Mouse (Mus musculus) midbrain, embryonic 10.5 days (tissue): ENCODE measurements at regions not wholly inside any gene's neighbourhood (a gene's known extent, or its start where the extent isn't known, plus 50 kb on each side); places are given as distances from the start of the nearest gene placed in this dataset.

Experiments used
- DNase-seq: peaks from one replicate; pipeline ENCODE4 v3.0.0-alpha.2; 2017; ENCODE audit warnings: low spot score
- H3K27ac ChIP-seq: fragments of 300-500 bp; sonication (generic); replicated peaks from 2 replicates; pipeline ENCODE4 v1.5.1; 2016; ENCODE audit warnings: mild to moderate bottlenecking
- H3K27me3 ChIP-seq: fragments of 300-500 bp; sonication (generic); 2 replicates; pipeline ENCODE4 v1.6.1; 2016; ENCODE audit warnings: low read depth, mild to moderate bottlenecking; ENCODE audit not compliant: poor library complexity, severe bottlenecking
- H3K36me3 ChIP-seq: fragments of 300-500 bp; sonication (generic); 2 replicates; pipeline ENCODE4 v1.6.1; 2016; ENCODE audit warnings: mild to moderate bottlenecking, moderate library complexity
- H3K4me1 ChIP-seq: fragments of 300-500 bp; sonication (generic); 2 replicates; pipeline ENCODE4 v1.6.1; 2016
- H3K4me3 ChIP-seq: fragments of 300-500 bp; sonication (generic); 2 replicates; pipeline ENCODE4 v1.5.1; 2016; ENCODE audit warnings: mild to moderate bottlenecking, moderate library complexity
- H3K9me3 ChIP-seq: fragments of 300-500 bp; sonication (generic); replicated peaks from 2 replicates; pipeline ENCODE4 v1.6.1; 2016; ENCODE audit warnings: mild to moderate bottlenecking
- WGBS: fragments of 180-500 bp; shearing (Covaris S2); methylation state at CpG from one replicate; pipeline ENCODE4 v1.1.7; 2016; 5-methylcytosine and 5-hydroxymethylcytosine counted together

- 83% methylated on average over 22 of the region's 22 CpGs for WGBS
- no peak for DNase-seq
These were observed 235.0 kb upstream of the Irx1 start for GRCm38 (mm10) chr13:72198341-72199105.

GRCm38 (mm10) chr13:72209518-72209917 is 246.0 kb upstream of the Irx1 start:
- WGBS = 83% methylated on average over 5 of the region's 5 CpGs

More at GRCm38 (mm10) chr13:72198341-72199105, 235.0 kb upstream of the Irx1 start:
- no peak overlapping the region for H3K4me3 ChIP-seq
- no peaks in the 10 kb centered on the region for H3K9me3 ChIP-seq
- peaks cover 6% of the 10 kb centered on the region; the same call in 1 of the 2 replicates for H3K4me1 ChIP-seq
- H3K27ac ChIP-seq = no peak overlapping the region
- H3K27me3 ChIP-seq = no peaks in the 10 kb centered on the region
- no peaks in the 10 kb centered on the region for H3K36me3 ChIP-seq

DNA sequence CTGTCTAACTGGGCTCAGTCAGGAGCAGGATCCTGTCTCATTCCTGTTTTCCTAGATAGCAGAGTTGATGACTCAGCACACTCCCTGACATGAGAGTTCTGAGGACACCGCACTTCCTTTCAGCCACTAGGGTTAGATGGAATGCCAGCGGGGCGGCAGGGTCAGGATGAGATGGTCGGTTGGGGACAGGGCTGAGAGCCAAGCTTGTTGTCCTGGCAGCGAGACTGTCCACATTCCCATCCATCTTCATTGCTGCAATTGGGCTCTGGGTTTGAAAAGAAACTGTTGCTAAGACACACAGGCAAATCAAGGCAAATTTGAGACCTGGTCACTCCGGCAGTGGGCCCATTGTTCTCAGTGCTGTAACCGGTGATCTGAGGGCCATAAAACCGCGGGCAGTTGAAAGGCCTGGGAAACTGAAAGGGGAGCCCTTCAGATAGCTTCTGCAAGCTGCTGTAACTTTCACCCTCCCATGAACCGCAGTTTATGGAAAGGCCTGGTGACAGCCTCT is 246.5 kb upstream of the Irx1 start:
- Histone ChIP-seq H3K4me1 (peaks cover 14% of the 10 kb centered on the region), H3K4me3 (no peak overlapping the region), H3K27me3 (peaks cover 5% of the 10 kb centered on the region; the same call in 1 of the 2 replicates), H3K9me3 (no peaks in the 10 kb centered on the region), H3K36me3 (no peaks in the 10 kb centered on the region), H3K27ac (peak overlapping the region; percentile 69)
- 30% methylated on average over 10 of the region's 10 CpGs for WGBS
- peak; percentile 42 for DNase-seq

More at GRCm38 (mm10) chr13:72209518-72209917, 246.0 kb upstream of the Irx1 start:
- H3K4me1 ChIP-seq = peaks cover 14% of the 10 kb centered on the region
- no peak for DNase-seq
- H3K27ac ChIP-seq = no peak overlapping the region
- H3K36me3 ChIP-seq = no peaks in the 10 kb centered on the region
- H3K9me3 ChIP-seq = no peaks in the 10 kb centered on the region
- H3K27me3 ChIP-seq = peaks cover 5% of the 10 kb centered on the region; the same call in 1 of the 2 replicates
- no peak overlapping the region for H3K4me3 ChIP-seq

GRCm38 (mm10) chr13:72210474-72211309 is 247.2 kb upstream of the Irx1 start:
- no peak overlapping the region for H3K4me3 ChIP-seq
- DNase-seq = no peak
- H3K9me3 ChIP-seq = no peaks in the 10 kb centered on the region
- H3K4me1 ChIP-seq = peaks cover 14% of the 10 kb centered on the region
- 69% methylated on average over 7 of the region's 7 CpGs for WGBS
- peaks cover 5% of the 10 kb centered on the region; the same call in 1 of the 2 replicates for H3K27me3 ChIP-seq
- H3K36me3 ChIP-seq = no peaks in the 10 kb centered on the region
- H3K27ac ChIP-seq = peak overlapping the region; percentile 69

DNA sequence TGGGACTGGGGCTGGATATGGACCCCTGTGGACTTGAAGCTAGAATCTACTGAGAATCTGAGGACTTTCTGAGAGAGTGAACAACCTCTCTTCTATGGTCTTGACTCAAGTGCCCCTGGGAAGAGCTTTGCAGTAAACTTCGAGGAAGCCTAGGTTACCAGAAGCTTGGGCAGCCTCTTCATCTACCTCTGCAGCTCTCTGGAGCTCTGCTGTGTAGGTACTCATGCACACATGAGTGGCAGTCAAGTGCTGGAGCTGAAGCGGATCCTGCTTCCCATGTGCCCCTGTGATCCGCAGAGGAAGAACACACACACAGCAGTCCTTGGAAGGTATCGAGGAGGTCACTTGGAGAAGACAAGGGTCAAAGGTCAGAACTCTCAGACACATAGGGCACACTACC is 248.2 kb upstream of the Irx1 start:
- H3K27ac ChIP-seq = no peak overlapping the region
- no peaks in the 10 kb centered on the region for H3K9me3 ChIP-seq
- H3K36me3 ChIP-seq = no peaks in the 10 kb centered on the region
- DNase-seq = no peak
- no peak overlapping the region for H3K4me3 ChIP-seq
- WGBS = 85% methylated on average over 4 of the region's 4 CpGs
- peaks cover 14% of the 10 kb centered on the region for H3K4me1 ChIP-seq
- H3K27me3 ChIP-seq = peaks cover 5% of the 10 kb centered on the region; the same call in 1 of the 2 replicates

GRCm38 (mm10) chr13:72212747-72213146 is 249.2 kb upstream of the Irx1 start:
- no peak overlapping the region for H3K27ac ChIP-seq
- H3K4me1 ChIP-seq = peaks cover 14% of the 10 kb centered on the region
- no peak for DNase-seq
- whole genome bisulfite sequencing = 98% methylated on average over 2 of the region's 2 CpGs
- peaks cover 5% of the 10 kb centered on the region; the same call in 1 of the 2 replicates for H3K27me3 ChIP-seq
- no peaks in the 10 kb centered on the region for H3K36me3 ChIP-seq
- H3K4me3 ChIP-seq = no peak overlapping the region
- H3K9me3 ChIP-seq = no peaks in the 10 kb centered on the region

DNA sequence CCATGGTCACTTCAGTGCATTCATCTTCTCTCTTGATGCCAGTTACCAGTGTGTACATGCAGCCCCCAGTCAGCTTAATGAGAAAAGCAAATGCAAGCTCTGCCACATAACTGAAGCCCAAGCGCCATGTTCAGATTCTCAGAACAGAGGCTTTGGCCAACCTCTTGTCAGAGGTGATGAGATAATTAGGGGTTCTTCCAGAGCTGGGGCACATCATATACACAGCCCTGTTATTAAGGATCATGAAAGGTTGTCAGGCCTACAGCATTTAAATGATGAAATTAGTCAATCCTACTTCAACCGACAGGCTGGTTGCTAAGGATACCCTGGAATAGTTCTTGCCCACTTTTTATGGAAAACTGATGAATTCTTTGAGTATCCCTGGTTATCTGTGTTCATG is 255.8 kb upstream of the Irx1 start:
- DNase-seq = no peak
- Histone ChIP-seq H3K9me3 (no peaks in the 10 kb centered on the region; the same call in 1 of the 2 replicates), H3K4me1 (no peaks in the 10 kb centered on the region), H3K4me3 (no peak overlapping the region), H3K27me3 (no peaks in the 10 kb centered on the region), H3K27ac (no peak overlapping the region), H3K36me3 (no peaks in the 10 kb centered on the region)
- WGBS = 86% methylated on average over 2 of the region's 2 CpGs

DNA sequence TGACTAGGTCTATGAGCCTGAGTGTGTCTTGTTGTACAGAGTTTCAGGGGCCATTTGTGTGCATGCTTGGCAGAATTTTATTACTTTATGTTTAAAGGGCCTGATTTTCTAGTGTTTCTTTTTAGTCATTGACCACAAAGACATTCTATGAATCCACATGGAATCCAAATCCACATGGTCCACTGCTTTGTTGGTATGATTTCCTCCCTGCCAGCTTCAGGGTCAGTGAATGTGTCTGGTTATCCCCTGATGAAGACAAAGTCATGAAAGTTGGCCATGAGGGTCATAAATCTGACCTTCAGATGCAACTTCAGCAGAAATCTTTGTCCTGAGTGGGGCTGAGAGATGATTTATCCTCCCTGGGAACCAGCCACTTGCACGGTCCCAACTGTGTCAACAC is 263.6 kb upstream of the Irx1 start:
- 0 out of 2 replicates have a peak, but pooled peaks cover 4% of the 10 kb centered on the region for H3K4me1 ChIP-seq
- H3K27ac ChIP-seq = no peak overlapping the region
- no peaks in the 10 kb centered on the region for H3K9me3 ChIP-seq
- DNase-seq = no peak
- no peaks in the 10 kb centered on the region for H3K36me3 ChIP-seq
- no peaks in the 10 kb centered on the region for H3K27me3 ChIP-seq
- H3K4me3 ChIP-seq = no peak overlapping the region
- 93% methylated on average over 1 of the region's 1 CpGs for WGBS

DNA sequence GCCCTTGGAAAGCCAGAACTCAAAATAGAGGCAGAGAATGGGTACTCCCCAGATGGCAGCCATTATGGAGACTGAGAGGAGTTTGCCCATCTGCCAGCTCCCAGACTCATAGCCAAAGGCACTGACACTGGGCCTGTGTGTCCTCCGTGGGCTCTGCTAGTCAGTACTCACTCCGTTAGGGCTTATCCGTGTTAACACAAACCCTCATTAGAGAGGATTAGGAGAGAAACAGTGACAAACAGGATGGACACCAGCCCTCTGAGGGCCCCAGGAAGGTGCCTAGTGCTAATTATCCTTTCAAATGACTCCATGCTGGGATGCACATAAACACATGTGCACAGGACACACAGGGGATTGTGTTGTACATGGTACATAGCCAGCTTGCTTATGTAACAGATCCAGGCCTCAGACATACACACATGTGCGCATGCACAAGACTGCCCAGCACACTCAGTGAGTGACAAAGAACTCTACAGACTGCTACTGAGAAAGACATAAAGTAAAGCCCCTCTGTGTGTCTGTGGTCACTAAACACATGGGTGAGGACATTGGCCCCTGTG is 267.6 kb upstream of the Irx1 start:
- no peak for DNase-seq
- Histone ChIP-seq H3K9me3 (no peaks in the 10 kb centered on the region), H3K4me1 (peaks cover 2% of the 10 kb centered on the region; the same call in 1 of the 2 replicates), H3K36me3 (no peaks in the 10 kb centered on the region), H3K27ac (0 out of 2 replicates have a peak overlapping the region, but pooled peaks have one; percentile 23), H3K27me3 (no peaks in the 10 kb centered on the region), H3K4me3 (no peak overlapping the region)
- 61% methylated on average over 4 of the region's 4 CpGs for WGBS

DNA sequence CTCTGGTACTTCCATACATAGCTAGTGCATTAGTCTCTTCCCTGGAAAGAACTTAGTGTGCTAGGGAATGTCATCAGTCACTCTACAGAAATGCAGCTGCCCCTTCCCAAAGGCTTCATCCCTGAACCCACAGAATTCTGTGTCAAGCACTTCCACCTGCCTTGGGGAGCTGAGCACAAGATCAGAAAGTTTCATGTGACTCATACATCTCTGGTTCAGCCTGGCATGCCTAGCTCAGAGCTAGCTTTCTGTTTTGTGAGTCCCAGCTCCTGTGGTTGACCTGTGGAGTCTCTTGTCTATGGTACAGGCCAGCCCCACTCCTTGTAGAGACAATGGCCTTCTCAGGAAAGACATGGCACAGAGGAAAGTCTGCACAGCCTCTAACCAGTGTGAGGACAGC is 268.6 kb upstream of the Irx1 start:
- H3K36me3 ChIP-seq = no peaks in the 10 kb centered on the region
- H3K27me3 ChIP-seq = no peaks in the 10 kb centered on the region
- H3K4me3 ChIP-seq = no peak overlapping the region
- no peak overlapping the region for H3K27ac ChIP-seq
- no peaks in the 10 kb centered on the region for H3K9me3 ChIP-seq
- H3K4me1 ChIP-seq = peaks cover 2% of the 10 kb centered on the region; the same call in 1 of the 2 replicates
- DNase-seq = no peak

DNA sequence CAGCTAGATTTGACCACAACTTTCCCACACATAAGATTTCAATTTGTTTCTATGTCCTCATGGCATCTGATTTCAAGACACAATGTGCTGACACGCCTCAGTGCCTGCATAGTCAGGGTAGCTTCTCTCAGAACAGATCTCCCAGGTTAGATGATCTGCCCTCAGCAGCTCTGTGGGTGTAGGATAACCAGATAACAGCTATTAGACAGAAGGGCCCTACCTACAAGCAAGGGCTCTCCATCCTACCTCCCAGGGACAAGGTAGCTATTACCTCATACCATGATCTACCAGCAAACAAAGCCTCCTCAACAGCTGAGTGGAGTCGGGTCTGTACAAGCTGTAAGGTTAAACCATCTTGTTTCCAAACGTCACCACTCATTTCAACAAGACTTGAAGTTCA is 278.4 kb upstream of the Irx1 start:
- H3K27me3 ChIP-seq = no peaks in the 10 kb centered on the region
- 81% methylated on average over 3 of the region's 3 CpGs for WGBS
- DNase-seq = no peak
- H3K27ac ChIP-seq = no peak overlapping the region
- no peaks in the 10 kb centered on the region for H3K36me3 ChIP-seq
- H3K4me3 ChIP-seq = no peak overlapping the region
- H3K4me1 ChIP-seq = no peaks in the 10 kb centered on the region
- H3K9me3 ChIP-seq = no peaks in the 10 kb centered on the region

GRCm38 (mm10) chr13:72250419-72250818 is 286.9 kb upstream of the Irx1 start:
- no peaks in the 10 kb centered on the region for H3K4me1 ChIP-seq
- H3K27ac ChIP-seq = no peak overlapping the region
- no peaks in the 10 kb centered on the region for H3K36me3 ChIP-seq
- no peak for DNase-seq
- H3K27me3 ChIP-seq = no peaks in the 10 kb centered on the region
- H3K4me3 ChIP-seq = no peak overlapping the region
- no peaks in the 10 kb centered on the region for H3K9me3 ChIP-seq
